Mouse (Mus musculus) left cerebral cortex, postnatal 4 days (tissue): ENCODE results near the gene Eya3. TPM values are rescaled to one million over a fixed set of nuclear protein-coding genes. Genes with fewer than 3 reads are reported as not detected.
"Not testable (repeated sequence)": the region's sequence is repeated elsewhere in the genome, so short reads cannot be mapped to it uniquely, and the experiment has no call there.

Experiments
- DNase-seq: peaks from one replicate; pipeline ENCODE4 v3.0.0-alpha.2; 2022
- intact Hi-C: fragments of 180-260 bp; cut with DNase I; formaldehyde crosslinking; loops from one replicate; pipeline ENCODE4 v1.15.1; 2025
- total RNA-seq, 2 experiments: library from RNA; stranded (reverse); gene quantifications; 2 replicates each; pipeline ENCODE4 v1.2.3; 2021

The Eya3 gene
- total RNA-seq, 2 experiments from 2014 or later: 24.5 to 25.7 TPM

DNA sequence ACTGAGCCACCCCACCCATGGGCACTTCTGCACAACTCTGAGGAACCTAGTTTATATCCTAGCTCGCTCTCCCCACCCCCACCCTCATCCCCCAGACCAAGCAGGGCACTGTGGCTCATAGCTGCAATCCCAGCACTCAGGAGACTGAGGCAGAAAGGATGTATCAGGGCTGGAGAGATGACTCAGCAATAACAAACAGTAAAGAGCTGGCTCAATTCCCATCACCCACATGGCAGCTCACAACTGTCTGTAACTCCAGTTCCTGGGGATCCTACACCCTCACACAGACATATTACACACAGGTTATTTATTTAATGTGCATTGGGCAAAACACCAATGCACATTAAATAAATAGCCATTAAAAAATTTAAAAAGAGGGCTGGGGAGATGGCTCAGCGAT is 96.6 kb downstream of the Eya3 start:
- intact Hi-C loops: no loop called here
- DNase-seq: no peak

DNA sequence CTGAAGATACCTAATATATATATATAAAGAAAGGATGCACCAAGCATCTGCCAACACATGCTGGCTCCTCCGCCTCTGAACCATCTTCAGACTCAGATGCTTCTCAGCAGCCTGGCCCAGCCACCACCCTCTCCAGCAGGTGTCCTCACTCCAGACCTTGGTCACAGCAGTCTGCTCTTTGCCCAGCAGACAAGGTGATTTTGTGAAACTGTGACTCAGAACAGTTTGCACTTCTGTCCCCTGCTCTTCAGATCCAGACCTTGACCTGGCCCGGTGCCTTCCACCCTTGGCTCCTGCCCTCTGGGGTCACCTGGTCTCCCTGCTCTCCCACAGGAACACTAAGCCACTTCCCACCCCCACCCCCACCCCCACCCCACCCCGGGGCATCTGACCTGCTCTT is 97.1 kb downstream of the Eya3 start:
- no peak for DNase-seq
- intact Hi-C loops: no loop called here

DNA sequence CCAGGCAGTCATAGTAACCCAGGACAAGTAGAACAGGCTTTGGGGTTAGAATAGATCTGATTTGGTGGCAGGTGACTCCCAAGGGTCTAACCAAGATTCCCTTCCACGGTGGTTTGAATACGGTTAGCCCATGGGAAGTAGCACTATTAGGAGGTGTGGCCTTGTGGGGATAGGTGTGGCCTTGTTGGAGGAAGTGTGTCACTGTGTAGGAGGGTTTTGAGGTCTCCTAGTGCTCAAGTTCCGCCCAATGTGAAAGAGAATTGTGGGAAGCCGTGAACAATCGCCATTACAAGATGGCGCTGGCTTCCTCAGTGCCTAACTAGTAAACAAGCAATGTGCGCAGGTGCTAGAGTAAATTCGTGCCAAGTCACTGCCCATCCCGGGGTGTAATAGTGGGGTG is 98.4 kb downstream of the Eya3 start:
- DNase-seq: not testable (repeated sequence)

DNA sequence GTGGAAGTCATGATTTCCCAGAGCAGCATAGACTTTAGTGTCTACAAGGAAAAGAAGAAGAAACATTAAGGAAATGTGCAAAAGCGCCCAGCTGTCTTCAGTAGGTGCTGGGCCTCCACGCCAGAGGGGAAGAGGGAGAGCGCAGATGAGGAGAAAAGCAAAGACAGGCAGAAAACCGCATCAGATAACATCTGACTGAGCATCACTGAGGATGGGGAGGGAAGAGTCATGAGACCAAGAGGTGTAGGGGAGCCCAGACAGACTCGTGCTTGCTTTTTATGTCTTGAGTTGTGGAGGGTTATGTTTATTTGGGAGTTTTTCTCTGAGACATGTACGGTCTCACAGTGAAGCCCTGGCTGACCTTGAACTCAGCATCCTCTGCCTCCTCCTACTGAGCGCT is 102.7 kb downstream of the Eya3 start:
- intact Hi-C loops: no loop called here
- DNase-seq: no peak

More for the DNA sequence above, 98.4 kb downstream of the Eya3 start:
- intact Hi-C loops: not testable (repeated sequence)

DNA sequence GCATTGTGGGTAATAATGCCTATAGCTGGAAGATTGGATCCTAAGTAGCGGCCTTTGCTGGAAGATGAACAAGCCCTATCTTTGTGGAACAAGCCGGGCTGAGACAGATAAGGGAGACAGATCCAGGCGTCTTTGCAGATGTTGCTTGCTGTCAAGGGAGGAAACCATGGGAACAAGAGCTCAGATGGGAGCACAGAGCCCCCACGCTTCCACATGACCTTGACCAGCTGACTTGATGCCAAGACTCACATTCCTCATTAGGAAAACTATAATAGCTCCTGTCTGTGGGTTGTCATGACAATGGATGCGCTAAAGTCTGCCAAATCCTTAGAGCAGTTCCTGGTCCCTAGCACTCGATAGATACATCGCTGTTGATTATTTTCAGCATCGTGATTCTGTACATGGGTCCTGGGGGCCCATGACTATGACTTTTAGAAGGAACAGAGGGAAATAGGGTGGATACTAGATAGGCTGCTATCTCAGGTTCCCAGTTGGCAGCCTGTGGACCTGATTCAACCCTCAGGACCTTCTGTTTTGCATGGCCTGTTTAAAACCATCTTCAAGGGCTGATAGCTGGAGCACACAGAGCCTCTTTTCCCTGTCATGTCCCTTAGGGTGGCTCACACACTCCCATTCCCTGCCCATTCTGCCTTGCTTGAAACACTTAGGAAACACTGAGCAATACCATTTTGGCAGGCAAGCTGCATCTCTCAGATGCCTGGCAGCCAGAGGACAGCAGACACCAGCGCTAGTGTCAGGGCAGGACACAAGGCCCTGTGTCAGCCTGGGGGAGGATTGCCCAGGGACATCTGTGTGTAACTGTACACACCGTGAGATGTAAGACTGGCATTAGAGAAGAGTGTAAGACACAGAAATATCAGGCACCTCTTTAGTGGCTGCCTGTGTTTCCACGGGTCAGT is 105.5 kb downstream of the Eya3 start:
- intact Hi-C loops: no loop called here
- no peak for DNase-seq

DNA sequence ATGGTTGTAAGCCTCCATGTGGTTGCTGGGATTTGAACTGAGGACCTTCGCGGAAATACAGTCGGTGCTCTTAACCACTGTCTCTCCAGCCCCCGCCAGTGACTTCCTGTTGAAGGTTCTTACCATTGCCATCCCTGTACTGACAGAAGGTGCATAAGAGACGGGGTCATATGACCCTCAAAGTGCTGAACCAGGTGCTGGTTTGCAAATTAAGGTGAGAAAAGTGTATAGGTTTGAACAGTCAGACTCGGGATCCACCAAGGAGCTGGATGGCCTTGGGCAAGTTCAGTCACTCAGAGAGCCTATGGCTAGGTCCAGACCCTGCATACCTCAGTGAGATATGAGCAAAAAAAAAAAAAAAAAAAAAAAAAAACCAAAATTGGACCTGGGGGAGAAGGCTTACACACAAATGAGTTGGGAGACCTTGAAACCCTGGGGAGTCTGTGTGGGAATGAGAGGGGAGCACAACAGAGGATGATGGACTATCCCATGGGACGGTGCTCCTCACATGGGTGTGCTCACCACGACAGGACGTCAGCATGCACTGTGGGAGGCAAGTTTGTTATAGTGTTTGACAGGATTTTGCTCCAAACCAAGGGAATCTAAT is 108.2 kb downstream of the Eya3 start:
- no peak for DNase-seq
- intact Hi-C loops: no loop called here

DNA sequence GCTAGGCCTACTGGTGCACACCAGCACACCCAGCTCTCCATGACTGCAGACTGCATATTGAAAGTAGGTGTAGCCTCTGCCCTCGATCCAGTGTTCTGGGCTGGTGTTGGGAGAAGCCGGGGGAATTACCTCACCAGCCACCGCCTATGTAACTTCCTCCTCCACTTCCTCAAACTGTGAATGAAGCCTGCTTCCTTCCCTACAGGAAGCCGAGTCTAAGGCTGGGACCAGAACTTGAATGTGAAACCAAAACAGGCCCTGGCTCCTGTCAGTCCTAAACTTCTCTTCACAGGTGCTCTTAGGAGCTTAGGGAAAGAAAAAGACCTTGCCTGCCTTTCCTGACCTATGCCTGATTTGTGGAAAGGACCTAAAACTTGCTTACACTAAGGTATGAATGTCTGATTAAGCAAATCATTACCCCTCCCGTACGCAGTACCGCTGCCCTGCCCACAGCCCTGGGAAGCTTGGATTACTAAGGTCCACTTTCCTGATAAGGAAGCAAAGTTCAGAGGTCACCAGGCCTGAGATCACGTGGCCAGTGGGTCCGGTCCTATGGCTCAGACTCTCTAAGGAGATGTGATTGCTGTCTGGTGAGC is 109.0 kb downstream of the Eya3 start:
- intact Hi-C loops: no loop called here
- DNase-seq: no peak

DNA sequence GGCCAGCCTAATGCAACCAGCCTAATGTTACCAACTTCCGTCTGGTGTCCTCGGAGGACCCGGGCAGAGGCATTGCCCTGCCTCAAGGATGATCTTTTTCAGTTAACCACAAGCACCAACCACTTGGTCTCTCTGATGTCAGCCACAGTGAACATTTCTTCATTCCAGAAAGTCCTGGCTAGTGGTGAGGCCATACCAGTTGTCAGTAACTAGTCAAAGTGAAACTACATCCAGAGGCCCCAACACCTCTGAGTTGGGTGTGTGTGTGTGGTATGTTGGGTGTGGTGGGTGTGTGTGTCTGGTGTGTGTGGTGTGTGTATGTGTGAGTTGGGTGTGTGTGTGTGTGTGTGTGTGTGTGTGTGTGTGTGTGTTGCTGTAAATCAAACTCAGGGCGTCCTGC is 110.0 kb downstream of the Eya3 start:
- intact Hi-C loops: no loop called here

DNA sequence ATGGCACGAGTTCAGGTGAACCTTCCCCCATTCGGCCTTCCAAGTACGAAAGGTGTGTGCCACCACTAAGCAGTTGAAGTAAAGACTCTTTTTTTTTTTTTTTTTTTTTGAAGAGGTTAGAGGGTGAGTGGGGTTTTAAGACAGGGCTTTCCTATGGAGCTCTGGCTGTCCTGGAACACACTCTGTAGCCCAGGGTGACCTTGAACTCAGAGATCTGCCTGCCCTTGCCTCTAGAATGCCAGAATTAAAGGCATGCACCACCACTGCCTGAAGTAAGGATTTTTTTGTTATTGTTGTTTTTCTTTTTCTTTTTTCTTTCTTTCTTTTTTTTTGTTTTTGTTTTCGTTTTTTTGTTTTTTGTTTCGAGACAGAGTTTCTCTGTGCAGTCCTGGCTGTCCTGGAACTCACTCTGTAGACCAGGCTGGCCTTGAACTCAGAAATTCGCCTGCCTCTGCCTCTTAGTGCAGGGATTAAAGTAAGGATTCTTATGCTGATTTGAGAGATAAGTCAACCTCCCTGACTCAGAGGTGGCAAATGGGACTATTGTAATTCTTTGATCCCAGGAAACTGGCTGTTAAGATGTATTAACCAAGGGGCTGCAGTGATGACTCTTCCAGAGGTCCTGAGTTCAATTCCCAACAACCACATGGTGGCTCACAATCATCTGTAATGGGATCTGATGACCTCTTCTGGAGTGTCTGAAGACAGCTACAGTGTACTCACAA is 110.6 kb downstream of the Eya3 start:
- no peak for DNase-seq
- intact Hi-C loops: no loop called here

More for the DNA sequence above, 110.0 kb downstream of the Eya3 start:
- DNase-seq: no peak

DNA sequence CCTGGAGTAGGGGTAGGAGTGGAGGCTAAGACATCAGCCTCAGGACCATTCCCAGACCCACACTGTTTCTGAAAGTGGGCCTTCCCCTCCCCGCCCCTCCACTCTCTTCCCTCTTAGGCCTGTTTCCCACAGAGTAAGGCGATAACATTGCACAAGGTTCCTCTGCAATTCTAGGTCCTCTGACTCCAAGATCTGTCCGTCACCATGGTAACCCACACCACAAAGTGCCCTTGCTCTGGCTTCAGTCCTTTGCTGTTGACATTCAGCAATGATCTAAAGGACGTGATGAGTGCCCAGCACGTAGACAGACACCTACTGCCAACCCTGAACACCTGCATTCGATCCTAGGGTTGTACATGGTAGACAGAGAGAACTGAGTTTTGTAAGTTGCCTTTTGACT is 114.2 kb downstream of the Eya3 start:
- intact Hi-C loops: no loop called here
- no peak for DNase-seq

DNA sequence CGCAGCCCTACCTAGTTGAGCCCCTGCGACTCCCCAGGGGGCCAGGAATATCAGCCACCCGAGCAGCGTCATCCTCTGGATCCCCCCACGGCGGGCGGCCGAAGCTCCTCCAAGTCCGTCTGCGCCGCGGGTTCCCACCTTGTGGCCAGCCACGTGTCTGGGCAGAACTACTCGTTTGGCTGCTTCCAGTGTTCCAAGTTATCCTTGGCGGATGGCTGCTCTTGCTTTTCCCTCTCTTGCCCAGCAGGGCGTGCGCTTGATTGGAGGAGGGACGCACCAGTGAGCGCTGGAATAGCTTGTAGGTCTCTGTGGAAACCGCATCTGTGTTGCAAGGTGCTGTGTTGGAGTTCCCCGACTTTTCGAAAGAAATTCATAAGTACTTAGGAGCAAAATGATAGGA is 118.2 kb downstream of the Eya3 start, which contains the start of gene Smpdl3b:
TSS of gene Smpdl3b (minus strand) at position 279 of the 400 bp plus-strand sequence.
- intact Hi-C loops: no loop called here
- DNase-seq: peak; percentile 69

DNA sequence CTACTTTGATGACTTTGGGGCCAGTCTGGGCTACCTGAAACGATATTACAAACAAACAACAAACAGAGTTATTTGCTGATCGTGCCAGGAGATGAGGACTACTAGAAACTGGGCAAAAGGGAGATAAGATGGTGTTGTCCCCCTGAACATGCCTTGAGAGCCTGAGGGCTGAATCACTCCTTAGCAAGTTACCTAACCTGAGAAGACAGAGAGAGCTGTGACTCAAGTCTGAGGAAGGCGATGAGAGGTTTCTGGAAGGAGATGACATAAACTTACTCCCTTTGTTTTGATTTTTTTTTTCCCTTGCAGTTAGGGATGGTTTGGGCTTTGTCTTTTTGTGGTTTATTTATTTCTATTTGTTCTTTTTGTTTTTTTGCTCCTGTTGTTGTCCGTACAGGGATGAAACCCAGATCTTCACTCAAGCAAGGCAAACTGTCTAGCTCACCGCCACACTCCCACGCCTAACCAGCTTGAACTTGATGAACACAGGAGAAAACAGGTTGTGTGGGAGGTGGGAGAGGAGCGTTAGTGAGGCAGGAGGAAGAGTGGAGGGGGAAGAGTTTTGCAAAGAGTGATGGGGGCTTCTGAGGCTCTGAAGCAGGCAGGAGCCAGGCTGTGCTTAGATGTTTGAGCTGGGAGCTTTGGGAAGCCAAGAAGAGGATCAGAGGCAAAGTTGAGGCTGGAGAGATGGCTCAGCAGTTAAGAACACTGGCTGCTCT is 119.0 kb downstream of the Eya3 start:
- no peak for DNase-seq

DNA sequence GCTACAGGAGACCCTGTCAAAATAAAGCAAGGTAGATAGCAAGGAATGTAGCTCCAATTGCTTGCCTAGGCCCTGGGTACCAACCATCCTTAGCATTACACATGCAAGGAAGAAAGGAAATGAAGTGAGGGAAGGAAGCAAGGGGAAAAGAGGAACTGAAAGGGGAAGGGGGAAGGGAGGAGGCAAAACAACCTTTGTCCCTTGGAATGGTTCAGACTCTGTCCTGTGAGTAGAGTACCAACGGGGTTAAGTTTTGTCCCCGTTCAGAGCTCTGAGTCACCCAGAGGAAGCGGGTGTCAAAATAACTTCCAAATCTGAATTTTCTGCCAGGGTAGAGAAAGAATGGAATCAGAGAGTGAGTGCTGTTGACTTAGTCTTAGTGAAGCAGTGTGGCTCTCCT is 121.5 kb downstream of the Eya3 start:
- no peak for DNase-seq
- intact Hi-C loops: no loop called here

More for the DNA sequence above, 119.0 kb downstream of the Eya3 start:
- intact Hi-C loops: no loop called here

DNA sequence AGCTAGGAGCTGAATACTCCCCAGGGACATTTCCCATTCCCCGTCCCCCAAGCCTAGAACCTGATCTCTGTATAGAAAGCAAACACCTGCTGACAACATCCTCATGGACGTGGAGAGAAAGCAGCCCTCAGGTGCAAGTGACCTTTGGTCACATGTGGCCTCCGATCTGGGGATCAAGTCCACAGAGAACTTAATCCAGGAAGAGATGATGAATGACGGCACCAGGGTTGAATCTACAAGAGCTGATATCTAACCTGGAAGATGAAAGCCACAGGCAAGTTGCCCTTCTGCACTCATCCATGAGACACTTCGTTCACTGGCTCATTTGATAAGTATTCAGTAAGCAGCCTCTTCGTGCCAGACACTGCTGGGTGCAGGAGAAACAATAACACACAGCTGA is 123.8 kb downstream of the Eya3 start:
- intact Hi-C loops: no loop called here

DNA sequence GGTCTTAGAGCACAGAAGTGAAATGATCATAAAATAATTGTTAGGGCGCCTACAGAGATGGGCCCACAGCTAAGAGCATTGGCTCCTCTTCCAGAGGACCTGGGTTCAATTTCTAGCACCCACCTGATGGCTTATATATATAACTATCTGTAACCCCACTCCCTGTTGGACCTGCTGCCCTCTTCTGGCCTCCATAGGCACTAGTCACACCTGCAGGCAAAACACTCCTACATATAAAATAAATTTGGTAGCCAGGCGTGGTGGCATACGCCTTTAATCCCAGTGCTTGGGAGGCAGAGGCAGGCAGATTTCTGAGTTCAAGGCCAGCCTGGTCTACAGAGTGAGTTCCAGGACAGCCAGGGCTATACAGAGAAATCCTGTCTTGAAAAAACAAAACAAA is 124.3 kb downstream of the Eya3 start:
- intact Hi-C loops: not testable (repeated sequence)

More for the DNA sequence above, 123.8 kb downstream of the Eya3 start:
- no peak for DNase-seq

DNA sequence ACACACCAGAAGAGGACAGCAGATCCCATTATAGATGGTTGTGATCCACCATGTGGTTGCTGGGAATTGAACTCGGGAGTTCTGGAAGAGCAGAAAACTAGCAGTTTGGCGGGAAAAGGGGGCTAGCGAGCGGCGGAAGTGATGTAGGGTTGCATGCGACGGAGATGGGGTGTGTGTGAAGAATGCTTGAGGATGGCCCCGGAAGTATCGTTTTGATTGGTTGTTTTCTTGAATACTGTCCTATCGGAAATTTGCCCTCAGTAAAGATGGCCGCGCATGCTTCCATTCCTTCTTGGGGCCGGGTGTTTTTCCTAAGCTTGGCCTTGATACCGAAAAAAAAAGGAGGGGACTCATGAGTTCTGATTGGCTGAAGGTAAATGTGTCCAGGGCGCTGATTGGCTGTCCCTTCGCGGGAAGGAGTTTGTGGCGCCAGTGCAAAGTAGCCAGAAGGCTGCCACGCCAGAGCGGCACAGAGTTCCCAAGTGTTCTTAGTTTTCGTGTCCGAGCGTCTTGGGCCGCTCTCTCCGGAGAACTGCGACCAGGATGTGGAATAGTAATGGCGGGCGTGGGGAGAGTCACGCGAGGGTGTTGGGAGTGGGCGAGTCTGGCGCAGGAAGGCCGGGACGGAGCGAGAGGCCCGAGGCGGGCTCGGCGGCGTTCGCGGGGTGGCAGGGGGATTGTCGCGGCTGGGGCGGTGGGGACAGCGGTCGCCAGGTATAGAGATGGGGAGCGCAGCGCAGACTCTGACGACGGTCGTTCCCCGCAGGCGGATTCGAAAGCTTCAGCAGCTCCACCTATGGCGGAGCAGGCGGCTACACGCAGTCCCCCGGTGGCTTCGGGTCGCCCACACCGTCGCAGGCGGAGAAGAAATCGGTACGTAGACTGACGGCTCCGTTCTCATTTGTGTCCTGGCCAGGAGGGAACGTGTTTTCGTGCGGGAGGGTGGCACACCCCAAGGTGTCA is 129.4 kb downstream of the Eya3 start, which contains the start of gene Rpa2:
TSS of gene Rpa2 (plus strand) at position 419 of the 963 bp plus-strand sequence.
- intact Hi-C loops: no loop called here
- DNase-seq: peak; percentile 99

More for the DNA sequence above, 124.3 kb downstream of the Eya3 start:
- not testable (repeated sequence) for DNase-seq

DNA sequence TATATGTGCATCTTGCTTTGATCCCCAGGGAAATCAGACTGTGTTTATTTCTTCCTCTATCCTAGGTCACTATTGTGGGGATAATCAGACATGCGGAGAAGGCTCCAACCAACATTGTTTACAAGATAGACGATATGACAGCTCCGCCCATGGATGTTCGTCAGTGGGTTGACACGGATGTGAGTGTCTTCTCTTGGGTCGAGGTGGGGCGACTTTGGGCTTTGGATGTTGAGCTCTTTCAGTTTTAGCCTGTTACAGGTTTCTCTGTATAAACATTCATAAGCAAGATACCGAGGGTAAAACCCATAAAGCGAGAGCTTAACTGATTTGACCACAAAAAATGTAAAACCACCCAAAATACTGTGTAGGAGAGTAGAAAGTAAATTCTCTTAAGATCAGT is 133.0 kb downstream of the Eya3 start:
- no peak for DNase-seq
- intact Hi-C loops: no loop called here
